Mouse (Mus musculus) testis, adult 2 months (tissue): Measurements from ENCODE around the gene Pofut1.

Source experiments
- CTCF ChIP-seq: fragments of 200-500 bp; IDR thresholded peaks from 2 replicates; pipeline ENCODE4 v1.5.1; 2012; ENCODE audit warnings: low read depth, mild to moderate bottlenecking, inconsistent platforms, low read length, moderate library complexity; ENCODE audit not compliant: control insufficient read depth, insufficient read depth, insufficient replicate concordance
- POLR2A ChIP-seq: fragments of 200-500 bp; IDR thresholded peaks from 2 replicates; pipeline ENCODE4 v1.6.1; 2012; ENCODE audit warnings: low read depth, mild to moderate bottlenecking, inconsistent platforms, low read length, moderate library complexity; ENCODE audit not compliant: control insufficient read depth

DNA sequence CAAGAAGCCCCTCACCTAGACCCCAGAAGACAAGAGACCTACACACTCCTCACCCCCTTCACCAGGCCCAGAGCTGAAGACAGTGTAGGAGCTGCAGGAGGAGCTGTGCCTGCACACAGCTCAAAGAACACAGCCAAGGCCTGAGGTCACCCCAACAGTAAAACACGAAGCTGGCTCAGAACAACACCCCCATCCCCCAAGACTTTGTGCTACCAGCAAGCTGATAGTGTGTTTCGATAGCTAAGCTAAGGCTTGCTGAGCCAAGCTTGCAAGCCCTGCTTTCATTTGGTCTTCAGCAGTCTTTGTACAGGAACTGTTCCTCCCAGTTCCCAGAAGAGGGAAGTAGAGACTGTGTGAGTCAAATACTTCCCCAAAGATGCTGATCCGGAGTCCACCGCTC lies 57.5 kb downstream of the Pofut1 start:
- TF ChIP-seq CTCF (no peak), POLR2A (no peak)
